Mouse (Mus musculus) spleen, postnatal 36 days (tissue): ENCODE data around the gene Spink4.
"Not testable (repeated sequence)": the region's sequence is repeated elsewhere in the genome, so short reads cannot be mapped to it uniquely, and the experiment has no call there.

Source experiments
- DNase-seq, 2 experiments: peaks; one replicate each; pipeline ENCODE4 v3.0.0; 2022; ENCODE audit warnings: low spot score in 2 of 2, mixed read lengths in 1 of 2

Spink4 gene

GRCm38 (mm10) chr4:40900612-40901011, 19.2 kb upstream of the Spink4 start:
- DNase-seq = no peak

- DNase-seq = peak in 1 of 2 experiments; percentile 13
Observed at GRCm38 (mm10) chr4:40906298-40906697, 13.6 kb upstream of the Spink4 start.

GRCm38 (mm10) chr4:40908261-40908969, 11.4 kb upstream of the Spink4 start:
- no peak for DNase-seq

GRCm38 (mm10) chr4:40914287-40914867, 5.5 kb upstream of the Spink4 start:
- no peak for DNase-seq

- no peak for DNase-seq
Observed at GRCm38 (mm10) chr4:40915947-40916346, 3.9 kb upstream of the Spink4 start.

GRCm38 (mm10) chr4:40916592-40917155, 3.2 kb upstream of the Spink4 start:
- DNase-seq = no peak

- DNase-seq = no peak
Observed at GRCm38 (mm10) chr4:40920576-40920975, 724 bp downstream of the Spink4 start.

GRCm38 (mm10) chr4:40921288-40921687, 1.4 kb downstream of the Spink4 start:
- DNase-seq = no peak

- no peak for DNase-seq
Observed at GRCm38 (mm10) chr4:40923087-40923651, 3.3 kb downstream of the Spink4 start.

GRCm38 (mm10) chr4:40925568-40925967, 5.7 kb downstream of the Spink4 start:
- DNase-seq = no peak

- no peak for DNase-seq
Observed at GRCm38 (mm10) chr4:40929046-40929445, 9.2 kb downstream of the Spink4 start.

- DNase-seq = no peak
Observed at GRCm38 (mm10) chr4:40933694-40934093, 13.8 kb downstream of the Spink4 start.

GRCm38 (mm10) chr4:40934369-40934768, 14.5 kb downstream of the Spink4 start:
- DNase-seq = not testable (repeated sequence)

- peak in 1 of 2 experiments; percentile 8 for DNase-seq
Observed at GRCm38 (mm10) chr4:40936175-40936839, 16.5 kb downstream of the Spink4 start.

- DNase-seq = no peak
Observed at GRCm38 (mm10) chr4:40938793-40939192, 18.9 kb downstream of the Spink4 start.

- no peak for DNase-seq
Observed at GRCm38 (mm10) chr4:40943651-40944050, 23.8 kb downstream of the Spink4 start.

GRCm38 (mm10) chr4:40946516-40947121, 26.8 kb downstream of the Spink4 start:
- no peak for DNase-seq

- no peak for DNase-seq
Observed at GRCm38 (mm10) chr4:40947565-40948159, 27.8 kb downstream of the Spink4 start.

GRCm38 (mm10) chr4:40948160-40948708, 28.4 kb downstream of the Spink4 start, which contains the start of the genes Bag1 and Chmp5:
TSS of gene Bag1 (minus strand) at chr4:40948294.
TSS of gene Chmp5 (plus strand) at chr4:40948407.
- DNase-seq = peak; percentile 96 to 97

GRCm38 (mm10) chr4:40953521-40953920, 33.7 kb downstream of the Spink4 start:
- DNase-seq = peak in 1 of 2 experiments; percentile 5

GRCm38 (mm10) chr4:40955942-40956341, 36.1 kb downstream of the Spink4 start:
- DNase-seq = no peak
